In genomic region chr5:134959114-134959513, GRCm38 (mm10) we compare ENCODE assay signal across 10 mouse cellular contexts. TPM values are rescaled to one million over a fixed set of nuclear protein-coding genes. Genes with fewer than 3 reads are reported as not detected.
DNase-seq lines count a peak whose midpoint lies in the region; ATAC-seq lines count a peak whose summit lies in the region.
"Had no signal": no experiment of that assay in that cellular context is flagged by ENCODE, and none has a peak within 500 bp of the region (broad histone marks: within the 10 kb centered on the region; RNA-seq: fewer than 3 reads in every experiment).

No protein-coding gene starts in this region.

- no peak overlapping the region for H3K4me3 ChIP-seq in limb, embryonic 13.5 days
- H3K4me3 ChIP-seq in limb, embryonic 10.5 days: no peak overlapping the region
- H3K4me3 ChIP-seq in liver, embryonic 16.5 days (ENCODE audit: low read depth, low read length): no peak overlapping the region
- H3K4me3 ChIP-seq: neural tube, embryonic 12.5 days had no signal

- H3K9me3 ChIP-seq in limb, embryonic 13.5 days: no peaks in the 10 kb centered on the region
- no peaks in the 10 kb centered on the region for H3K9me3 ChIP-seq in limb, embryonic 10.5 days (replicated peaks)
- H3K9me3 ChIP-seq in liver, embryonic 16.5 days (replicated peaks; ENCODE audit: control insufficient read depth, low read length): no peaks in the 10 kb centered on the region
- H3K9me3 ChIP-seq: neural tube, embryonic 12.5 days had no signal

- 66% methylated on average over 7 of the region's 7 CpGs for WGBS in limb, embryonic 13.5 days
- 87% methylated on average over 7 of the region's 7 CpGs for WGBS in limb, embryonic 10.5 days
- WGBS in liver, embryonic 16.5 days (ENCODE audit: insufficient replicate concordance): 63% methylated on average over 7 of the region's 7 CpGs

- no peak overlapping the region for H3K27ac ChIP-seq in limb, embryonic 13.5 days
- H3K27ac ChIP-seq in limb, embryonic 10.5 days: no peak overlapping the region
- 0 out of 2 replicates have a peak overlapping the region, but pooled peaks have one; percentile 14 for H3K27ac ChIP-seq in liver, embryonic 16.5 days (ENCODE audit: low read length)
- H3K27ac ChIP-seq: neural tube, embryonic 12.5 days had no signal

- H3K27me3 ChIP-seq in limb, embryonic 13.5 days: no peaks in the 10 kb centered on the region
- H3K27me3 ChIP-seq in limb, embryonic 10.5 days (ENCODE audit: low read depth, poor library complexity, severe bottlenecking): no peaks in the 10 kb centered on the region
- no peaks in the 10 kb centered on the region for H3K27me3 ChIP-seq in liver, embryonic 16.5 days (ENCODE audit: control insufficient read depth, insufficient read depth, low read depth, low read length)
- H3K27me3 ChIP-seq: neural tube, embryonic 12.5 days had no signal

- no peaks in the 10 kb centered on the region for H3K36me3 ChIP-seq in limb, embryonic 13.5 days
- H3K36me3 ChIP-seq in limb, embryonic 10.5 days: no peaks in the 10 kb centered on the region
- H3K36me3 ChIP-seq in liver, embryonic 16.5 days (ENCODE audit: control insufficient read depth, insufficient read depth): no peaks in the 10 kb centered on the region
- H3K36me3 ChIP-seq: neural tube, embryonic 12.5 days had no signal

- DNase-seq in limb, embryonic 10.5 days (ENCODE audit: low spot score): no peak
- peak; percentile 90 to 92 for DNase-seq in adrenal gland, adult (ENCODE audit: inconsistent age in 2 of 2, low spot score in 1 of 2)
- peak; percentile 45 for DNase-seq in gastrocnemius, postnatal 25 days
- DNase-seq in frontal cortex, postnatal 10 days (ENCODE audit: low spot score in 2 of 2): no peak
- no peak for DNase-seq in testis, postnatal 10 days (ENCODE audit: low spot score)
- no peak for DNase-seq in cerebellum, adult 9-10 months
- DNase-seq: kidney, adult 11 months had no signal

- ATAC-seq in limb, embryonic 13.5 days (ENCODE audit: low FRiP score, low read depth): peak; percentile 81
- peak; percentile 32; the same call in 1 of the 2 replicates for ATAC-seq in liver, embryonic 16.5 days (ENCODE audit: low read depth)

- 0 out of 2 replicates have a peak, but pooled peaks cover 5% of the 10 kb centered on the region for H3K4me1 ChIP-seq in limb, embryonic 13.5 days
- peaks cover 7% of the 10 kb centered on the region; the same call in 1 of the 2 replicates for H3K4me1 ChIP-seq in limb, embryonic 10.5 days
- H3K4me1 ChIP-seq in liver, embryonic 16.5 days (ENCODE audit: control insufficient read depth, low read depth, low read length): peaks cover 4% of the 10 kb centered on the region
- H3K4me1 ChIP-seq: neural tube, embryonic 12.5 days had no signal

- no peak overlapping the region for H3K9ac ChIP-seq in limb, embryonic 13.5 days
- no peak overlapping the region for H3K9ac ChIP-seq in liver, embryonic 16.5 days (ENCODE audit: low read depth, low read length)
- H3K9ac ChIP-seq: neural tube, embryonic 12.5 days had no signal

- no peak overlapping the region for H3K4me2 ChIP-seq in limb, embryonic 13.5 days (replicated peaks)
- H3K4me2 ChIP-seq in liver, embryonic 16.5 days (ENCODE audit: low read depth, low read length): no peak overlapping the region
- H3K4me2 ChIP-seq: neural tube, embryonic 12.5 days had no signal

RNA-seq across cellular contexts. Expression of gene Cldn4, which starts 12.4 kb away (rescaled TPM):
- 16.7 and 18.9 TPM in 2 replicates for polyA plus RNA-seq in limb, embryonic 13.5 days (2015; fragmentation: Nextera tagmentation; extraction: Ambion mirVana)
- 9.8 and 10.0 TPM in 2 replicates for polyA plus RNA-seq in limb, embryonic 10.5 days (2016; fragmentation: Nextera tagmentation; extraction: Ambion mirVana)
- not detected for total RNA-seq in gastrocnemius, postnatal 25 days (2021)
- polyA plus RNA-seq in liver, embryonic 16.5 days (2015; fragmentation: Nextera tagmentation; extraction: Ambion mirVana): 0.28 and 0.71 TPM in 2 replicates

RNA-seq across cellular contexts. Expression of gene Cldn3, which starts 26.9 kb away (rescaled TPM):
- polyA plus RNA-seq in limb, embryonic 13.5 days (2015; fragmentation: Nextera tagmentation; extraction: Ambion mirVana): 8.1 and 8.4 TPM in 2 replicates
- polyA plus RNA-seq in limb, embryonic 10.5 days (2016; fragmentation: Nextera tagmentation; extraction: Ambion mirVana): 8.3 and 10.3 TPM in 2 replicates
- total RNA-seq in gastrocnemius, postnatal 25 days (2021): under 1 TPM in 1 of 2 experiments, not detected in 1; 0.21 TPM
- polyA plus RNA-seq in liver, embryonic 16.5 days (2015; fragmentation: Nextera tagmentation; extraction: Ambion mirVana): 2.6 and 4.7 TPM in 2 replicates

RNA-seq across cellular contexts. Expression of gene Mettl27, which starts 26.9 kb away (rescaled TPM):
- polyA plus RNA-seq in limb, embryonic 13.5 days (2015; fragmentation: Nextera tagmentation; extraction: Ambion mirVana): 19.9 and 21.7 TPM in 2 replicates
- polyA plus RNA-seq in limb, embryonic 10.5 days (2016; fragmentation: Nextera tagmentation; extraction: Ambion mirVana): 11.0 and 16.5 TPM in 2 replicates
- 1 to 10 TPM; 4.0 to 5.2 TPM for total RNA-seq in gastrocnemius, postnatal 25 days (2021)
- 20.8 and 25.3 TPM in 2 replicates for polyA plus RNA-seq in liver, embryonic 16.5 days (2015; fragmentation: Nextera tagmentation; extraction: Ambion mirVana)

RNA-seq across cellular contexts. Expression of gene Cldn13, which starts 43.8 kb away (rescaled TPM):
- polyA plus RNA-seq in limb, embryonic 13.5 days (2015; fragmentation: Nextera tagmentation; extraction: Ambion mirVana): 0.45 and 2.0 TPM in 2 replicates
- polyA plus RNA-seq in limb, embryonic 10.5 days (2016; fragmentation: Nextera tagmentation; extraction: Ambion mirVana): 2.1 and 2.3 TPM in 2 replicates
- total RNA-seq in gastrocnemius, postnatal 25 days (2021): not detected
- 258 and 277 TPM in 2 replicates for polyA plus RNA-seq in liver, embryonic 16.5 days (2015; fragmentation: Nextera tagmentation; extraction: Ambion mirVana)

RNA-seq across cellular contexts. Expression of gene Abhd11, which starts 49.8 kb away (rescaled TPM):
- 51.7 and 55.1 TPM in 2 replicates for polyA plus RNA-seq in limb, embryonic 13.5 days (2015; fragmentation: Nextera tagmentation; extraction: Ambion mirVana)
- 23.5 and 30.1 TPM in 2 replicates for polyA plus RNA-seq in limb, embryonic 10.5 days (2016; fragmentation: Nextera tagmentation; extraction: Ambion mirVana)
- 10 to 100 TPM; 57.1 to 58.5 TPM for total RNA-seq in gastrocnemius, postnatal 25 days (2021)
- 26.2 and 26.6 TPM in 2 replicates for polyA plus RNA-seq in liver, embryonic 16.5 days (2015; fragmentation: Nextera tagmentation; extraction: Ambion mirVana)

Comparison
In these comparisons a context has a peak if more than half of its experiments do, and no peak if none do; other contexts are left out.
1. DNase-seq: peak in adrenal gland, adult (2 of 2) and gastrocnemius, postnatal 25 days (single experiment); none in limb, embryonic 10.5 days (single experiment), frontal cortex, postnatal 10 days (0 of 2), testis, postnatal 10 days (single experiment) and cerebellum, adult 9-10 months (single experiment).